Mouse (Mus musculus) spleen, adult 12 weeks (tissue): ENCODE measurements around the gene 1700088E04Rik.

Experiments
- DNase-seq: peaks from one replicate; pipeline ENCODE4 v3.0.0; 2022; ENCODE audit warnings: low spot score

The 1700088E04Rik gene

DNA sequence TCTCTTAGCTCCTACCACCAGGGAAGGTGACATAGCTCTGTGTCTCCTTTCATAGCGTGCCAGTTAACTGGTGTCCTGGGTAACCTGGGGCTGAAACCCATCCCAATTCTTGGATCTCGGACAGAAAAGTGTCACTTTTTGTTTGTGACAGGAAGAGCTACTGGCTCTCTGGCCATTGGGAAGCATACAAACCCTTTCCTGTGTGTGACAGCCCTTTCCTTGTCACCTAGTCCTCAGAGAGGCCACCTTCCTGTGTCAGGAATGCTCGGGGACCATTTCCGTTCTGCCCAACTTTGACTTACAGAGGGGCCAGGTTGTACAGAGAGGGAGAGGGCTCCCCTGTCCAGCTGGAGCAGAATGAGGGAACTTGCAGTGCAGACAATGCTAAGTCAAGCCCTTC lies 41.6 kb downstream of the 1700088E04Rik start:
- DNase-seq: no peak

DNA sequence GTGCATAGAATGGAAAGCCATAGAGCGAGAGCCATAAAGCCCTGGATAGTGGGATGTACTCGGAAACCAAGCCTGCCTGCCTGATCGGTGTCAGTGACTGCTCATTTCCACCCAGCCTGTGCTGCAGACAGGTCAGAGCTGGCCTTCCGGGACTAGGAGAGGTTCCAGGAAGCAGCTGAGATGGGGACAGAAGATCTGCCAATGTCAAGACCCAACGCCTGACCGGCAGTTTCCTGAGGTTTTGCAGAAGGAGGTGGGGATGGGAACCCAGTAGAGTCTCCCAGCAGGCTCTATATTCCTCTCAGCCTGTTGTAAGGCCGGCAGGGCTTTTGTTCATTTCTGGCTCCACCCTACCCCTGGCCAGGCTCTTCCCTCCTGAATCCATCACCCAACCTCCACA lies 42.2 kb downstream of the 1700088E04Rik start:
- DNase-seq: no peak

DNA sequence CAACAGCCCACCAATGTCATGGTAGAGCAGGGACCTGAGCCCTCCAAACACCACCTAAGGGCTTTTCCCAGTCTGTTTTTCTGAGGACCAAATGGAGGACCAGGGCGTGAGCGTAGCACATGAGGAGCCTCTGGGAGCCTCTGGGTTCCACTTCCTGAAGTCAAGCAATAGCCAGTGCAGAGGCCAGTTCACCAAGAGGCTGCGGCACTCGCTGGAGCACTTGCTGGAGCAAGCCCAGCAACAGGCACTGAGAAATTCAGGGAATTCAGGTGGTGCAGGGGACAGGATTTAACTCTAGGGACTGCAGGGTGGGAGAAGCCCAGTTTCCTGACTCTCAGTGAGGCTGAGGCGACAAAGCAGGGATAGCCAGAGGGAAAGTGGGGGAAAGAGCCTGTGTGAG lies 42.8 kb downstream of the 1700088E04Rik start:
- DNase-seq: no peak

DNA sequence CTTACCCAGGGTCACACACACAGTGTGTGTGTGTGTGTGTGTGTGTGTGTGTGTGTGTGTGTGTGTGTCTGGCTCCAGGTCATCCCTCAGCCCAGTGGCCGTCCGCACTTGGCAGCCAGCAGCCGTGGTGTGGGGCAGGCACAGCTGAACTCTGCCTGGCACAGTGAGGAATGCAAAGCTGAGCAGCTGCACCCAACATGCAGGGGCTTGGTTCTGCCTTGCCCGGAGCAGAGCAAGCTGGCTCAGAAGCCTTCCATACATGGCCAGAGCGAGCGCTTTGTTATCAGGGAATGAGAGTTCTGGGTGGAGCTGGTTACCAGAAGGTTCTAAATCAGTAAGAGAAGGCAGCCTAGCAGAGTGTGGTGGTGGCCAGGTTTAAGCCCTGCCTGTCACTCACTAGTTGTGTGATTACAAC lies 43.4 kb downstream of the 1700088E04Rik start:
- DNase-seq: no peak

DNA sequence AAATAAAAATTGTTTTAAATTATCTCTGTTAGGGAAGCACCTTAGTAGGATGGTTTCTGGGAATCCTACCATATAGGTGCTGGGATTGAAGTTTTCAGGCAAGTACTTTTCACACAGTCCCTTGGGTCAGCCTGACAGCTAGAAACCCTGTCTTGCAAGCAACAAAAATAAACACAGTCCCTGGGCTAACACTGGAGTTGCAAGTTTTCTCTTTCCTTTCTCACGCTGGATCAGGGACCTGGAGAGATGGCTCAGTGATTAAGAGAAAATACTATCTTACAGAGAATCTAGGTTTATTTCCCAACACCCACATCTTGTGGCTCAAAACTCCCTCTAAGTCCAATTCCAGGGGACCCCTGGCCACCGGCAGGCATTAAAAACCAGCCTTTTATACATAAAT lies 43.9 kb downstream of the 1700088E04Rik start:
- DNase-seq: no peak

DNA sequence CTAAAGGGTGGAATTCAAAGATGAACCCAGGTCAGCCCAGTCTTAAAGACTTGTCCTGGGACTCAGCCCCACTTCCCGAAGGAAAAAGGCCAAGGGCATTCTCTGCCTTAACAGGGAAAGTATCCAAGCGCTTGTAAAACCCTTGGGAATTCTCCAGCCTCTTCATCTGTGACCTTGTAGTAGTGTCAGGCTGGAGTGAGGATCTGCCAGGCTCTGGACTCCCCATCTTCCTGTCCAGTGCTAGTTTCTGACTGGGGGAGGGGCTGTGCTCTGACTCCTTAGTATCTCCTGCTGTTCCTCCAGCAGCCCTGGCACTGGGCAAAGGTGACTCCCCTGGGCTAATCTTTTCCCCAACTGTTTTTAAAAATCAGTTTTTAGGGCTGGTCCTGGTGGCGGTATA lies 44.5 kb downstream of the 1700088E04Rik start:
- DNase-seq: no peak

DNA sequence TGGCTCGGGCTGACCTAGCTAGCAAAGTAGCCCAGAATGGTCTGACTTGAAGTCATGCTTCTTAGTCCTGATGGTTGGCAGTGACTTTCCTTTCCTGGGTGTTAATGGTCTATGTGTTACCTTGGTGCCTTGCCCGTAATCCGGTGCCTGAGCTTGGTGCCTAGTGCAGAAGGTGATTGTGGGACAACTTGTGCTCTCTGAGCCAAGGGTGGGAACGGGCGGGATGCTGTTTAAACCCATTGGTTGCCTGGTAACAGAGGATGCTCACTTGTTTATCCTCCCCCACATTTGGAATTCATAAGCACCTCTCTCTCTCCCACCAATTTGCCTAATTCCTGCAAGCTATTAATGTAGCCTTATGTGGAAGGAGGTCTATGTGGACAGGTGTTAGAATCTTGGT lies 45.6 kb downstream of the 1700088E04Rik start:
- DNase-seq: no peak

DNA sequence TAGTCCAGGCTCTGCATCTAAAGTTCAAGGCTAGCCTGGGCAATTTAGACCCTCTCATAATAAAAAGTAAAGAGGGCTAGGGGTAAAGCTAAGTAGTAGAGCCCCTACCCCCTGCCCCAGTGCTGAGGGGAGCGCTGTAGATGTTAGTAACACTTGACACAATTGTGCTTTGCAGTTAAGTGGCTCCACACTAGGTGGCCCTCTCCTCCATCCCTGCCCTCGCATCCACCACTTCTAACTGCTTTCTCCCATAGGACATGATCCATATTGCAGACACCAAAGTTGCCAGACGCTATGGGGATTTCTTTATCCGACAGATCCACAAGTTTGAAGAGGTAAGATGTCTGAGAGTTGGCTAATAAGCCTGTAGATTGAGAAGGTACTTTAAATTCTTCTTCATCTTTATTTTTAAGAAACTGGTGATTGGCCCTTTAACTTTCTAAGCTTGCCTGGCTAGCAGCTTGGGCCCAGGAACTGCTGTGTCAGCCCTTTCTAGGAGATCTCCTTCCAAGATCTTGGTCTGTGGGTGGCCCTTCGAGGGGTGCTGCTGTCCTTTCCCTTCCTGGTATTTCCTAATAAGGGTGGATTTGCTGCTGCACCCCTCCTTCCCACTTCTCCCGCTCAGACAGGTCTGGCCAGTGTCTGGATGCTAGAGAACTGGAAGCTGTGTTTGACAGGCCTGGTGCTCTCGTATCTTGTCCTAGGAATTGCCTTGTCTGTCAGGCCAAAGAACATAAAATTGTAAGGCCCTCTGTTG lies 47.8 kb downstream of the 1700088E04Rik start:
- DNase-seq: no peak

DNA sequence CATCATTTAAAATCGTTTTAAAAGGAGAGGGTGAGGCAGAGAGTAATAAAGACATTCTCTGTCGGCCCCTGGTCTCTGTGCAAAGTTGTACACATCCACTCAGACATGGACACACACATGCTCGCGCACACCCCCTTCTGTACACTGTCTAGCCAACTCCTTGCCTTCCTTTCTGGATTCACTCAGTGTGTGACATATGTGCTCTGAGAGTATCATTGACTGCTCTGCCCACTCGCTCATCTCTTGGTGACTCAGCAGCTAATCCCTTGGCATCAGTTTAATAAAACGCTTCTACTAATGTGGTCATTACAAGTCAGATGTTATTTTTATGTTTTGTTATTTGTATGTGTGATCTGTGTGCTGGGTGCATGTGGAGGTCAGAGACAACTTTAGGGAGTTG lies 48.8 kb downstream of the 1700088E04Rik start:
- no peak for DNase-seq

DNA sequence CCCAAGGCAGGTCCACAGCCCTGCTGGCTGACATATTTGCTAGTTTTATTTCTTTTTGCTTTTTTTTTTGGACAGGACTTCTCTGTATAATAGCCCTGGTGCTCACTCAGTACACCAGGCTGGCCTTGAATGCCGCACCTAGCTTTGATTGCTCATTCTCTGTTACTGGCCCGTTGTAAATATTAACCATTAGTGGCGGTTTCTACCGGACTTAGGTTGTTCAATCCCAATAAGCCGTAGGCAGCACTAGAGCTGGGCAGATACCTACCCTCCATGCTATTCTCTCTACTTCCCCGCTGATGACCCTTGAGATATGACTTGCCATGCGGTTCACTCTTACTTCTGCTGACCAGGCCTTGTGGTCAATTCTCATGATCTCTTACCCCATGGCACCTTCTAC lies 61.5 kb downstream of the 1700088E04Rik start:
- no peak for DNase-seq
